Mouse (Mus musculus): ENCODE data around the gene Olfml3. TPM values are rescaled to one million over a fixed set of nuclear protein-coding genes. Genes with fewer than 3 reads are reported as not detected.

The Olfml3 gene
- polyA plus RNA-seq, 1 experiment from 2014 or later = 52.1 TPM

GRCm38 (mm10) chr3:103718728-103719127 is 19.1 kb downstream of the Olfml3 start:
- no peaks in the 10 kb centered on the region for H3K9me3 ChIP-seq
- H3K4me3 ChIP-seq (replicated peaks) = no peak overlapping the region
- no peaks in the 10 kb centered on the region for H3K36me3 ChIP-seq
- H3K4me1 ChIP-seq = peaks cover 18% of the 10 kb centered on the region; the same call in 1 of the 2 replicates
- H3K9ac ChIP-seq = no peak overlapping the region
- WGBS = 78% methylated on average over 4 of the region's 4 CpGs
- no peaks in the 10 kb centered on the region for H3K27me3 ChIP-seq (replicated peaks)
- H3K27ac ChIP-seq = no peak overlapping the region
- ATAC-seq (ENCODE audit: insufficient read depth, low FRiP score, low read depth) = no peak
- H3K4me2 ChIP-seq = no peak overlapping the region

GRCm38 (mm10) chr3:103716774-103717760 is 20.7 kb downstream of the Olfml3 start:
- Histone ChIP-seq H3K4me2 (no peak overlapping the region), H3K27me3 (replicated peaks) (no peaks in the 10 kb centered on the region), H3K9me3 (no peaks in the 10 kb centered on the region), H3K4me3 (replicated peaks) (no peak overlapping the region), H3K9ac (no peak overlapping the region), H3K4me1 (peaks cover 18% of the 10 kb centered on the region; the same call in 1 of the 2 replicates), H3K36me3 (no peaks in the 10 kb centered on the region), H3K27ac (peak overlapping the region; percentile 66)
- ATAC-seq (ENCODE audit: insufficient read depth, low FRiP score, low read depth) = no peak; the same call in 1 of the 2 replicates
- 40% methylated on average over 15 of the region's 15 CpGs for WGBS

GRCm38 (mm10) chr3:103715762-103716693 is 21.8 kb downstream of the Olfml3 start:
- H3K9ac ChIP-seq = no peak overlapping the region
- no peak overlapping the region for H3K4me3 ChIP-seq (replicated peaks)
- peak overlapping the region; percentile 66; the same call in 1 of the 2 replicates for H3K27ac ChIP-seq
- H3K9me3 ChIP-seq = no peaks in the 10 kb centered on the region
- WGBS = 36% methylated on average over 11 of the region's 11 CpGs
- no peaks in the 10 kb centered on the region for H3K36me3 ChIP-seq
- no peak; the same call in 1 of the 2 replicates for ATAC-seq (ENCODE audit: insufficient read depth, low FRiP score, low read depth)
- H3K27me3 ChIP-seq (replicated peaks) = no peaks in the 10 kb centered on the region
- H3K4me2 ChIP-seq = no peak overlapping the region
- peaks cover 18% of the 10 kb centered on the region; the same call in 1 of the 2 replicates for H3K4me1 ChIP-seq

- no peaks in the 10 kb centered on the region for H3K27me3 ChIP-seq (replicated peaks)
- H3K4me2 ChIP-seq = no peak overlapping the region
- no peak overlapping the region for H3K4me3 ChIP-seq (replicated peaks)
- H3K4me1 ChIP-seq = peaks cover 18% of the 10 kb centered on the region; the same call in 1 of the 2 replicates
- no peak overlapping the region for H3K27ac ChIP-seq
- no peaks in the 10 kb centered on the region for H3K36me3 ChIP-seq
- 81% methylated on average over 8 of the region's 8 CpGs for WGBS
- ATAC-seq (ENCODE audit: insufficient read depth, low FRiP score, low read depth) = no peak
- no peak overlapping the region for H3K9ac ChIP-seq
- H3K9me3 ChIP-seq = no peaks in the 10 kb centered on the region
These were observed 22.9 kb downstream of the Olfml3 start for GRCm38 (mm10) chr3:103714942-103715341.

GRCm38 (mm10) chr3:103714236-103714875 is 23.4 kb downstream of the Olfml3 start:
- Histone ChIP-seq H3K36me3 (no peaks in the 10 kb centered on the region), H3K9me3 (no peaks in the 10 kb centered on the region), H3K27me3 (replicated peaks) (no peaks in the 10 kb centered on the region), H3K27ac (no peak overlapping the region), H3K4me1 (peaks cover 15% of the 10 kb centered on the region; the same call in 1 of the 2 replicates), H3K9ac (no peak overlapping the region), H3K4me3 (replicated peaks) (no peak overlapping the region), H3K4me2 (no peak overlapping the region)
- no peak for ATAC-seq (ENCODE audit: insufficient read depth, low FRiP score, low read depth)
- 77% methylated on average over 7 of the region's 7 CpGs for WGBS

GRCm38 (mm10) chr3:103712196-103712595 is 25.6 kb downstream of the Olfml3 start:
- no peak for ATAC-seq (ENCODE audit: insufficient read depth, low FRiP score, low read depth)
- Histone ChIP-seq H3K27ac (no peak overlapping the region), H3K4me3 (replicated peaks) (no peak overlapping the region), H3K27me3 (replicated peaks) (no peaks in the 10 kb centered on the region), H3K36me3 (no peaks in the 10 kb centered on the region), H3K4me1 (0 out of 2 replicates have a peak, but pooled peaks cover 6% of the 10 kb centered on the region), H3K9me3 (no peaks in the 10 kb centered on the region), H3K9ac (no peak overlapping the region), H3K4me2 (no peak overlapping the region)
- WGBS = 97% methylated on average over 4 of the region's 4 CpGs

- no peaks in the 10 kb centered on the region for H3K4me1 ChIP-seq
- 88% methylated on average over 5 of the region's 5 CpGs for WGBS
- no peak overlapping the region for H3K4me2 ChIP-seq
- H3K9me3 ChIP-seq = no peaks in the 10 kb centered on the region
- no peak overlapping the region for H3K9ac ChIP-seq
- ATAC-seq (ENCODE audit: insufficient read depth, low FRiP score, low read depth) = no peak
- no peaks in the 10 kb centered on the region for H3K36me3 ChIP-seq
- no peak overlapping the region for H3K27ac ChIP-seq
- H3K27me3 ChIP-seq (replicated peaks) = no peaks in the 10 kb centered on the region
- no peak overlapping the region for H3K4me3 ChIP-seq (replicated peaks)
These were observed 28.2 kb downstream of the Olfml3 start for GRCm38 (mm10) chr3:103709470-103710040.

- ATAC-seq (ENCODE audit: insufficient read depth, low FRiP score, low read depth) = no peak
- H3K27ac ChIP-seq = no peak overlapping the region
- no peak overlapping the region for H3K4me2 ChIP-seq
- no peaks in the 10 kb centered on the region for H3K4me1 ChIP-seq
- H3K9me3 ChIP-seq = no peaks in the 10 kb centered on the region
- H3K36me3 ChIP-seq = no peaks in the 10 kb centered on the region
- 68% methylated on average over 12 of the region's 12 CpGs for WGBS
- no peak overlapping the region for H3K4me3 ChIP-seq (replicated peaks)
- H3K27me3 ChIP-seq (replicated peaks) = no peaks in the 10 kb centered on the region
- no peak overlapping the region for H3K9ac ChIP-seq
These were observed 32.4 kb downstream of the Olfml3 start for GRCm38 (mm10) chr3:103705426-103705825.

- Histone ChIP-seq H3K4me3 (replicated peaks) (no peak overlapping the region), H3K4me1 (no peaks in the 10 kb centered on the region), H3K27me3 (replicated peaks) (no peaks in the 10 kb centered on the region), H3K9me3 (no peaks in the 10 kb centered on the region), H3K36me3 (no peaks in the 10 kb centered on the region), H3K9ac (no peak overlapping the region), H3K27ac (no peak overlapping the region), H3K4me2 (no peak overlapping the region)
- no peak for ATAC-seq (ENCODE audit: insufficient read depth, low FRiP score, low read depth)
- 73% methylated on average over 6 of the region's 6 CpGs for WGBS
These were observed 33.1 kb downstream of the Olfml3 start for GRCm38 (mm10) chr3:103704661-103705060.

GRCm38 (mm10) chr3:103696388-103696925 is 41.3 kb downstream of the Olfml3 start:
- Histone ChIP-seq H3K9me3 (no peaks in the 10 kb centered on the region), H3K27me3 (replicated peaks) (no peaks in the 10 kb centered on the region), H3K36me3 (no peaks in the 10 kb centered on the region), H3K27ac (no peak overlapping the region), H3K9ac (no peak overlapping the region), H3K4me2 (no peak overlapping the region), H3K4me3 (replicated peaks) (no peak overlapping the region), H3K4me1 (no peaks in the 10 kb centered on the region)
- 88% methylated on average over 1 of the region's 1 CpGs for WGBS
- ATAC-seq (ENCODE audit: insufficient read depth, low FRiP score, low read depth) = no peak

- H3K27ac ChIP-seq = no peak overlapping the region
- H3K36me3 ChIP-seq = no peaks in the 10 kb centered on the region
- no peak overlapping the region for H3K4me3 ChIP-seq (replicated peaks)
- H3K9ac ChIP-seq = no peak overlapping the region
- H3K4me1 ChIP-seq = no peaks in the 10 kb centered on the region
- H3K4me2 ChIP-seq = no peak overlapping the region
- no peaks in the 10 kb centered on the region for H3K27me3 ChIP-seq (replicated peaks)
- WGBS = 47% methylated on average over 3 of the region's 3 CpGs
- ATAC-seq (ENCODE audit: insufficient read depth, low FRiP score, low read depth) = no peak
- no peaks in the 10 kb centered on the region for H3K9me3 ChIP-seq
These were observed 42.2 kb downstream of the Olfml3 start for GRCm38 (mm10) chr3:103695556-103695955.
